Mouse (Mus musculus): ENCODE results near the gene R3hdm1. TPM values are rescaled to one million over a fixed set of nuclear protein-coding genes. Genes with fewer than 3 reads are reported as not detected.

The R3hdm1 gene
- total RNA-seq (2021) = 100 to 1,000 TPM; 206 to 228 TPM
- long read RNA-seq, full-length matches to known transcripts = 18 of 106 reads
- long read RNA-seq, partial matches to known transcripts = 38 of 106 reads
- long read RNA-seq, other reads (novel, unspliced or antisense) = 50 of 106 reads

DNA sequence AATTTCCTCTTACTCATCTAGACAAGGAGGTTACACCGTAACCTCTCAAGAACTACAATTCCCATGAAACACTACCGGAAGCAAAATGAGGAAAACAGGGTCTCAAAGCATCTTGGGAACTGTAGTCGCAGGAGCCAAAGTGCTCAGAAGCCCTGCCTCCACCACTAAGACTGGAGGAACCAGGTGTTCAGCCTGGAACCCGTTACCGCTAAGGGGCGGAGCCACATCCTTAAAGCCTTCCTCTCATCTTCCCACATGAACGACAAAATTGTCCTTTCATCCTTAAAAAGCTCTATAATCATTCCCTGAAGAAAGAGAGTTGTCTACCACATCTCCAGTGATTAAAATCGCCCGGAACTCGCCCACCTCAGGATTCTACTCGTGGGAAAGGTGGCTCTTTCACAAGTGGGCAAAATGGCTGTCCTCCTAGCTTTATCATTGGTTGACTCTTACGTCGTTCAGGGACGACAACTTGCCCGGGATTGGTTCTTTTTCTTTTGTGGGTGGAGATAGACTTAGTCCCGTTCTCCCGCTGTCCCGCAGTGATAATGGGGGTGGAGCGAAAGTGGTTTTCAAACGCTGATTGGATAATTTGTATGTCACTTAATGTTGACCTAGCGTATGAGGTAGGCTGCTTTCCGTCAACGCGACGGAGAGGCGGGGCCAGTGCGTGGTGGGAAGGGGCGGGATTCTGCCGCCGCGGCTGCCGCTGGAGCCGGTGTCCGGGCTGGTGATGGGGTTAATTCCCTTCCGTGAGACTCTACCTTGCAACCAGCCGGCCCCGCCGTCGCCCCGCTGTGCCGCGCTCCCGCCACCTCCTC, at the start of gene R3hdm1, which contains the start of gene Zranb3:
Gene R3hdm1 (plus strand): TSS at position 661 of the 821 bp plus-strand sequence.
Gene Zranb3 (minus strand): TSS at position 407 of the 821 bp plus-strand sequence.
- DNase-seq (ENCODE audit: low spot score in 2 of 2) = peak; percentile 98 to 99

DNA sequence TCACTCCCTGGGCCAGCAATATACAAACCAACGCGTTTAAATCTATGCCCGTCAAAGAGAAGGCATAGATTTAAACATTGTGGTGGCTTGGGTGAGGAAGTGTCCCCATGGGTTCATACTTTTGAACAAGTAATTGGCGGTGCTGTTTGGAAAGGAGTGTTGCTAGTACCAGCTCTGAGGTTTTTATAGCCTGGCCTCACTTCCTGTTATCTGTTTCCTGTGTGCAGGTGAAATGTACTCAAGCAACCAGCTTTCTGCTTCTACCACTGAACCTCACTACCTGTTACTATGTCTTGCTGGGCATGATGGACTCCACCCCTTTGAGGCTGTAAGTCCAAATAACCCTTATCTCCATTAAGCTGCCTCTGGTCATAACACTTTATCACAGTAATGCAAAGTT, 45.8 kb upstream of the R3hdm1 start:
- DNase-seq (ENCODE audit: low spot score in 2 of 2) = no peak

GRCm38 (mm10) chr1:128058625-128059024, 44.5 kb upstream of the R3hdm1 start:
- no peak for DNase-seq (ENCODE audit: low spot score in 2 of 2)

DNA sequence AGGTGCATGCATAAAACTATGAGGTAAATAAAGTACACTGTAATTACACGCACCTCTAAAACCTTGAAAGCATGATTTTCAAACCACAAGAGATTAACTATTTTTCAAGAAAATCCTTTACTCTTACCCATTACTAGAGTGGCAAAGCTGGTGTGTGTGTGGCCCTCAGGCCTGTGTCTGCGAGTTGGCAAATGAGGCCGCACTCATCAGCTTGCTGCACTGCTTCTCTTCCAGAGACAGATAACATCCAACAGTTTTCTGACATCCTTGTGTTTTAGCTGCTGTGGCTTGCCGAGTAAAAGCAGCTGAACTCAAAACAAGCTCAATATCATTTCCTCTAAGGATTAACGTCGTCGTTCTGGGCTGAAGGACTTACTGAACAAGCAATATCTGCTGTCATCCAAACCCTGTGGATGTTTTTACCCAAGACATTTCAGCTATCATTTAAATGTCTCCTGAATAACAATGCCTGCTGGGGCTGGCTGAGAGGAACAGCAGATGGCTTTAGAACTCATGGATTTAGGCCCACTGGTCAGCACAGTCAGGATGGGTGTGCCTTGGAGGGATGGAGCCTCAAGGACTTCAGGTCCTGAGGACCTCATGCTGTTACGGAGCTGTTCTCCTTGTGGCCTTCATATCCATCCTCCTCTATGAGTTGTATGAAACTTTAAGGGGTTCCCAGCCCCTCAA, 42.3 kb upstream of the R3hdm1 start:
- DNase-seq (ENCODE audit: low spot score in 2 of 2) = no peak

GRCm38 (mm10) chr1:128061401-128061800, 41.7 kb upstream of the R3hdm1 start:
- no peak for DNase-seq (ENCODE audit: low spot score in 2 of 2)

- DNase-seq (ENCODE audit: low spot score in 2 of 2) = no peak
Observed at GRCm38 (mm10) chr1:128062167-128062566, 40.9 kb upstream of the R3hdm1 start.

GRCm38 (mm10) chr1:128064716-128065115, 38.4 kb upstream of the R3hdm1 start:
- no peak for DNase-seq (ENCODE audit: low spot score in 2 of 2)

DNA sequence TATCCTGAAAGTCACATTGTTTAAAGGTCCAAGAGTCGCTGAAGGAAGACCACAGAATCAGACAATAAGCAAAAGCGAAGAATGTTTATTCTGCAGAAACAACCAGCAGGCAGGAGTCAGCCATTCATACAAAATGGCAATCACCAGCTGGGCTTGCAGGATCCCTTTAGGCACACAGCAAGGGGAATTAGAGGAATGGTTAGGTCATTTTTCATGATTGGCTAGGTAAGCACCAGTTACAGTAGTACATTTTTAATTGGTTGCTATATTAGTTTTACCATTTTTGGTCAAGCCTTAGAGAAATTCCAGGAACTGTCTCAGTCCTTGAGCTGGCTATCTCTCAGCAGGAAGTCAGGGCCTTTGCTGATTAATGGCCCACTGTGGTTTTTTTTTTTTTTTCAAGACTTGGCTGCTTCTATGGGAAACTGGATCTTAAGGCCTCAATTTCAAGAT, 34.1 kb upstream of the R3hdm1 start:
- no peak for DNase-seq (ENCODE audit: low spot score in 2 of 2)

- DNase-seq (ENCODE audit: low spot score in 2 of 2) = no peak
Observed at GRCm38 (mm10) chr1:128070003-128070402, 33.1 kb upstream of the R3hdm1 start.

- DNase-seq (ENCODE audit: low spot score in 2 of 2) = peak in 1 of 2 experiments; percentile 35
Observed at GRCm38 (mm10) chr1:128073051-128073450, 30.1 kb upstream of the R3hdm1 start.

DNA sequence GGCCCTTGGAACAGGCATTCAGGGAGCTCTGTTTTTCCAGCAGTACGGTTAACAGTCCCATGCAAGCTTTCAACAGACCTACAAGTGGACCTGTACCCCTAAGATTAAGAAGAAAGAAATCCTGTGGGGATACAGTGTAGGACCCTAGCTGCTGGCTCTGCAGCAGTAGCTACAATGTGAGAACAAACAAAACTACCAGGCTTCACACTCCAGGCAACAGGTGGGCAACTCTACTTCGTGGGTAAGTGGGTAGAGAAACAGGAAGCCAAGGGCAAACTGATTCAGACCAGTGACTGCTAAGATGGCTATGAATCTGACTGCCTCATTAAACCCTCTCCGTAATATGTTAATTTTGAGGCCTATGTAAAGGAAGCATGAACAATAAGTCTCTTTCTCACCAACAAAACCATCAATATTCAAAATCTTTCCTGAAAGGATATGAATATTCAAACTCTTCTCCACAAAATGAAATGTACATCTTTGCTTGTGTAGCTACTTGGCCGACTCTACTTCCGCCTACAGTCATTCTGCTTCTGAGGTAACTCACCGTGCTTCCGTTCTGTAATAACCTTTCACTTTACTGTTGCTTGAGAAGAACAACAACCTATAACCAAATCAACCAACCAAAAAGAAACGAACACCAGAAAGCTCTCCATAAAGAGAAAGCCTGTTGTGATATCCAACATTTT, 26.2 kb upstream of the R3hdm1 start:
- peak in 1 of 2 experiments; percentile 17 for DNase-seq (ENCODE audit: low spot score in 2 of 2)

- peak in 1 of 2 experiments; percentile 68 for DNase-seq (ENCODE audit: low spot score in 2 of 2)
Observed at GRCm38 (mm10) chr1:128077788-128078187, 25.3 kb upstream of the R3hdm1 start.

DNA sequence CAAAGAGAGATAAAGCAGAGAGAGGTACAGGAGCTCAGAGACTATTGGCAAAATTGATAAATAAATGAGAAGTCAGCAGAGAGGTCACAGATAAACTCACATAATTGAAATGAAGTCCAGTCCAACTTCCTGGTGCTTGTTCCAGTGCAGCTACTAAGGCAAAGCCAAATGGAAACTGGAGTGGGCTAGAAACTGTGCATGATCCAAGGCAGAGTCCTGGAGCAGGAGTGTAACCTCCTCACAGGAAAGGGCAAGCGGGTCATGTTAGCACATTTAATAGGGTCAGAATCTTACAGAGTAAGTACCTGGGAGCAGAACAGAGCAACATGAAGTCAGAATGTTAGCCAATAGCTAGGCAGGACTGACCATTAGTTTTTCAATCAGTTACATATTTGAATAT, 24.5 kb upstream of the R3hdm1 start:
- no peak for DNase-seq (ENCODE audit: low spot score in 2 of 2)

- no peak for DNase-seq (ENCODE audit: low spot score in 2 of 2)
Observed at GRCm38 (mm10) chr1:128080936-128081696, 22.0 kb upstream of the R3hdm1 start.

- no peak for DNase-seq (ENCODE audit: low spot score in 2 of 2)
Observed at GRCm38 (mm10) chr1:128081873-128082272, 21.2 kb upstream of the R3hdm1 start.

DNA sequence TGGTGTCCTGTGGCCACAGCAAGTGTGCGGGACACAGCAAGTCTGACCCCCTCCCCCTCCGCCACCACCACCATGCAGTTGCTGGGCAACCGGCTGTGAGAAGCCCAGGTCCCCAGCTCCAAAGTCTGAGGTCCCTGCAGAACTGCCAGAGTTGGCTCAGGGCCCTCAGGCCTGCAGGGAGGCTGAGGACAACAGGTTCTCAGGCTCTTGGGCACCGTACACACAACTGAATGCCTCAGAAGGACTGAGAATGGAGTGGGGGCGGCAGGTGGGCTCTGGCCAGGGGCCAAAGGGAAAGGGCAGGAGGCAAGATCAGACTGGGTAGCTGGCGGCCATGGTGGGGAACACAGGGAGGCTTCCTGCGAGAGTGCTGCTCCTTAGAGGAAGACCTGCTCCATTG, 20.3 kb upstream of the R3hdm1 start:
- DNase-seq (ENCODE audit: low spot score in 2 of 2) = no peak

DNA sequence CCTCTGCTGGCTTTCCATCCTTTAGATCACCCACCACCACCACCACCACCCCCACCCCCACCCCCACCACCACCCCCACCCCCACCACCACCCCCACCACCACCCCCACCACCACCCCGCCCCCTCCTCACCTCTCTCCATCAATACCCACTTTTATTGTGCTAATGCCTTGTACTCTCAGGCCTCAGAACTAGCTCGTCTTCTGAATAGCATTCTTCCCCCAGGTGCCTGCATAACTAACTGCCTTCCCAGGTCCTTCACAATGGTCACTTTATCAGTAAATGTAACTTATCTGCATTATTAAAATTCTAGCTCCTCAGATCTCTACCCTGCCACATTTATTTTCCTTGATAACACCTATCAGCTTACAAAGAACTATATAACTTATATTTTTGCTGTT, 8.4 kb upstream of the R3hdm1 start:
- DNase-seq (ENCODE audit: low spot score in 2 of 2) = no peak

DNA sequence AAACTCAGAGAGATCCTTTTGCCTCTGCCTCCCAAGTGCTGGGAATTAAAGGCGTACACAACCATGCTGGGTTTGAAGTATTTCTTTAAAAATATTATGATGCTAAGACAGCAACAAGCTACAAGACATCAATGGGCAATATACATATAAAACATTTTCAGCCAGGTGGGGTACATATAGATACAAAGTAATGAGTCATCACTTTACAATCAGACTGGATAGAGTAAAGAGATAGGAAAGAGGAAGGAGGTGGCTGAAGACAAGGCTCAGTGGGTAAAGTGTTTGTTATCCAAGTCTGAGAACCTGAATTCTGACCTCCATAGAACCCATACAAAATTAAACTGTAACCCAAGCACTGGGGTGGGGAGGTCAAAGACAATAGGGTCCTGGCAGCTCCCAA, 4.8 kb upstream of the R3hdm1 start:
- no peak for DNase-seq (ENCODE audit: low spot score in 2 of 2)

DNA sequence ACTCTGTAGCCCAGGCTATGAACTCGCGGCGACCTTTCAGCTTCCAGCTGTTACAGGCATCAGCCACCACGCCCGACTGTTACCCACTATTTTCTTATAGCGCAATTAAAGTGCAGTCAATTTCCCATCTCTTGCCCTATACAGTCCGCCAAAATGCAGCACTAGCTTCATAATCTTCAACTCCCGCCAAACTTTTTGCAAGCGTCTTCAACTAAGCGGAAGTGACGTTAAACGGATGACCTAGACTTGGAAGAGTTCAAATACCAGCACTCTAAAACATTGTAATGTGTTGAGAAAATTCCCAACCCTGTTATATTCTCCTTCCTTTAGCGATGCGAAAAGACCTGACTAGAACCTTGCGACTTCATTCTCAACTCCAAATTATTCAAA, 855 bp upstream of the R3hdm1 start:
- DNase-seq (ENCODE audit: low spot score in 2 of 2) = no peak

- DNase-seq (ENCODE audit: low spot score in 2 of 2) = no peak
Observed at GRCm38 (mm10) chr1:128103520-128104088, 503 bp downstream of the R3hdm1 start.

Measured in layer of hippocampus, adult 18-20 months (tissue).